Mouse (Mus musculus) stomach, embryonic 16.5 days (tissue): Measurements from ENCODE around the gene Atf5. TPM values are rescaled to one million over a fixed set of nuclear protein-coding genes. Genes with fewer than 3 reads are reported as not detected.

Experiments
- ATAC-seq: fragments of 200-750 bp; cut with Nextera tagmentation; 2 replicates; pipeline ENCODE4 v1.8.0; 2017; ENCODE audit warnings: moderate number of reproducible peaks, moderate TSS enrichment; ENCODE audit not compliant: insufficient read depth, low FRiP score
- H3K27ac ChIP-seq: fragments of 300-500 bp; sonication (generic); 2 replicates; pipeline ENCODE4 v1.5.1; 2014; ENCODE audit warnings: low read length
- H3K27me3 ChIP-seq: fragments of 300-500 bp; sonication (generic); 2 replicates; pipeline ENCODE4 v1.6.1; 2014; ENCODE audit warnings: low read length, control low read depth, mixed read lengths; ENCODE audit not compliant: control insufficient read depth, insufficient read depth
- H3K36me3 ChIP-seq: fragments of 300-500 bp; sonication (generic); 2 replicates; pipeline ENCODE4 v1.6.1; 2014; ENCODE audit warnings: low read length; ENCODE audit not compliant: control insufficient read depth, insufficient read depth
- H3K4me1 ChIP-seq: fragments of 300-500 bp; sonication (generic); 2 replicates; pipeline ENCODE4 v1.6.1; 2014; ENCODE audit warnings: low read length, control low read depth, mixed read lengths; ENCODE audit not compliant: control insufficient read depth, insufficient read depth
- H3K4me2 ChIP-seq: fragments of 300-500 bp; sonication (generic); 2 replicates; pipeline ENCODE4 v1.6.1; 2014; ENCODE audit warnings: low read depth, low read length, mixed read lengths
- H3K4me3 ChIP-seq: fragments of 300-500 bp; sonication (generic); replicated peaks from 2 replicates; pipeline ENCODE4 v1.5.1; 2014; ENCODE audit warnings: mild to moderate bottlenecking, low read length
- H3K9ac ChIP-seq: fragments of 300-500 bp; sonication (generic); 2 replicates; pipeline ENCODE4 v1.6.1; 2014; ENCODE audit warnings: low read length
- H3K9me3 ChIP-seq: fragments of 300-500 bp; sonication (generic); replicated peaks from 2 replicates; pipeline ENCODE4 v1.6.1; 2016; ENCODE audit warnings: low read length, control low read depth; ENCODE audit not compliant: control insufficient read depth
- whole genome bisulfite sequencing: fragments of 180-500 bp; shearing (Covaris S2); extraction: QIAGEN DNeasy Blood & Tissue Kit; methylation state at CpG from one replicate; pipeline ENCODE4 v1.1.7; 2014; 5-methylcytosine and 5-hydroxymethylcytosine counted together
- polyA plus RNA-seq: library from polyadenylated mRNA; unstranded; fragments of >200 nt; fragmentation: Nextera tagmentation; extraction: Ambion mirVana; gene quantifications from 2 replicates; pipeline ENCODE4 v1.2.1, GENCODE M21; 2015

Atf5 gene
- polyA plus RNA-seq, 1 experiment from 2014 or later = 4.6 TPM

DNA sequence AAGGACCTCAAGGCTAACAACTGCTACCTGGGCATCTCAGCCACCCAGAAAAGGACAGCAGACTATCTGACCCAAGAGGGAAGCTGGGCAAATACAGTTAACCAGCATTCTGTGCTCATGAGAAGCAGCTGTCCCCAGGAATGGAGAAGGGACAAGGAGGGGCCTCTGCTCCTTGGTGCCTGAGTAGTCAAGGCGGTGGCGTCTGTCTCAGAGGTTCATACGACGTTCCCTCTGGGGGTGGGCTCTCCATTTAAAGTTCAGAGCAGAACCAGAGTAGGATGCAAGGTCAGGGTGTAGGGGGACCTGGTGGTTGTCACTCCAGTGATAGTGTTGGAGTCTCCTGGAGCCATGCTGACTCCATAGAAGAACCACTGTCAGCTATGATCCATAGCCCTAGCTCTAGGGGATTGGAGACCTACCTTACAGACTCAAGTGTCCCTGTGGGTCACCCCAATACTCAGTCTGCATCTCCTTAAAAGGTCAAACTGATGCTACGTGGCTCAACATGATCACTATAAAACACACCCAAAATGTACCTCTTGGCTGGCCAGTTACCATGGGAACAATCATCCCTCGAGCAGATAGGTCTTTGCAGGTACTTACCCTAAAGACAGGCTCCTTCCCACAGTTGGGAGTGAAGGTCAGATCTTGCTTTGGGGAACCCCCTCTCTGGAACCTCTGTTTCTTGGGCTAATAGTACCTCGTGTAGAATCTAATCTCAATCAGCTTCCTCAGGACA lies 5.5 kb downstream of the Atf5 start:
- 86% methylated on average over 7 of the region's 7 CpGs for WGBS
- 0 out of 2 replicates have a peak, but pooled peaks cover 3% of the 10 kb centered on the region for H3K36me3 ChIP-seq
- no peaks in the 10 kb centered on the region for H3K27me3 ChIP-seq
- ATAC-seq = no peak
- H3K27ac ChIP-seq = no peak overlapping the region
- H3K4me3 ChIP-seq = no peak overlapping the region
- H3K9ac ChIP-seq = no peak overlapping the region
- 0 out of 2 replicates have a peak, but pooled peaks cover 5% of the 10 kb centered on the region for H3K4me1 ChIP-seq
- H3K9me3 ChIP-seq = no peaks in the 10 kb centered on the region
- H3K4me2 ChIP-seq = no peak overlapping the region

DNA sequence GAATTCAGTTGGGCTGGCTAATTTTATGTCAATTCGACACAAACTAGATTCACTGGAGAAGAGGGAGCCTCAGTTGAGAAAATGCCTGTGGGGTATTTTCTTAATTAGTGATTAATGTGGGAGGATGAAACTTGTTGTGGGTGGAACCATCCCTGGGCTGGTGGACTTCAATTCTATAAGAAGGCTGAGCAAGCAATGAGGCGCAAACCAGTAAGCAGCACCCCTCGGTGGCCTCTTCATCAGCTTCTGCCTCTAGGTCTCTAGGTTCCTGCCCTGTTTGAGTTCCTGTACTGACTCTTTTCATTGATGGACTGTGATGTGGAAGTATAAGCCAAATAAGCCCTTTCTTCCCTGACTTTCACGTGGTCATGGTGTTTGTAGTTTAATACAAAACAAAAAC lies 6.1 kb downstream of the Atf5 start:
- Histone ChIP-seq H3K4me1 (0 out of 2 replicates have a peak, but pooled peaks cover 5% of the 10 kb centered on the region), H3K36me3 (0 out of 2 replicates have a peak, but pooled peaks cover 3% of the 10 kb centered on the region), H3K9ac (no peak overlapping the region), H3K4me3 (no peak overlapping the region), H3K4me2 (no peak overlapping the region), H3K27ac (no peak overlapping the region), H3K9me3 (no peaks in the 10 kb centered on the region), H3K27me3 (no peaks in the 10 kb centered on the region)
- no peak for ATAC-seq
- 76% methylated on average over 4 of the region's 4 CpGs for WGBS

GRCm38 (mm10) chr7:44809466-44809865 lies 7.0 kb downstream of the Atf5 start:
- 0 out of 2 replicates have a peak, but pooled peaks cover 3% of the 10 kb centered on the region for H3K36me3 ChIP-seq
- no peak overlapping the region for H3K9ac ChIP-seq
- 95% methylated on average over 3 of the region's 3 CpGs for WGBS
- no peaks in the 10 kb centered on the region for H3K27me3 ChIP-seq
- H3K27ac ChIP-seq = no peak overlapping the region
- no peak overlapping the region for H3K4me2 ChIP-seq
- no peak overlapping the region for H3K4me3 ChIP-seq
- no peak for ATAC-seq
- no peaks in the 10 kb centered on the region for H3K9me3 ChIP-seq
- no peaks in the 10 kb centered on the region for H3K4me1 ChIP-seq

- no peaks in the 10 kb centered on the region for H3K27me3 ChIP-seq
- 73% methylated on average over 2 of the region's 2 CpGs for WGBS
- no peak overlapping the region for H3K9ac ChIP-seq
- no peaks in the 10 kb centered on the region for H3K4me1 ChIP-seq
- H3K4me3 ChIP-seq = no peak overlapping the region
- no peak overlapping the region for H3K4me2 ChIP-seq
- H3K27ac ChIP-seq = no peak overlapping the region
- ATAC-seq = no peak
- no peaks in the 10 kb centered on the region for H3K9me3 ChIP-seq
- H3K36me3 ChIP-seq = 0 out of 2 replicates have a peak, but pooled peaks cover 3% of the 10 kb centered on the region
Measured at GRCm38 (mm10) chr7:44808927-44809326, 7.5 kb downstream of the Atf5 start.

DNA sequence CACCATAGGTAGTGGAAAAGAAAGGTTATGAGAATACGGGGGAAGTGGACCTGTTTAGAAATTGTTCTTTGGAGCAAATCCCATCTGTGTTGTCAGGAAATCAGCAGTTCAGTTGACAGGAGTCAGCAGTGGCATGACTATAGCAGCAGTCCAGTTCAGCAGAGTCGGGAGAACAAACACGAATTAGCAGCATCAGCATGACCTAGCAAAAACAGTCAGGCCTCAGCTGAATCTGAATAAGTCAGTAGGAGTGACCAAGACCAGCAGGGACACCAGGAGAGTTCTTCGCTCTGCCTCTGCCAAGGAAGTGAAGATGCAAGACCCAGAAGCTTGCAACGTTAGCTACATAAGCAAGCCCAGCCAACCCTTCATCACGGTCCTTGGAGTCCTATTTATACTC lies 23.7 kb downstream of the Atf5 start:
- 83% methylated on average over 6 of the region's 6 CpGs for WGBS
- no peak overlapping the region for H3K9ac ChIP-seq
- ATAC-seq = no peak
- H3K27ac ChIP-seq = no peak overlapping the region
- H3K9me3 ChIP-seq = 0 out of 2 replicates have a peak, but pooled peaks cover 4% of the 10 kb centered on the region
- no peak overlapping the region for H3K4me3 ChIP-seq
- H3K4me1 ChIP-seq = no peaks in the 10 kb centered on the region
- no peaks in the 10 kb centered on the region for H3K27me3 ChIP-seq
- H3K4me2 ChIP-seq = no peak overlapping the region
- H3K36me3 ChIP-seq = no peaks in the 10 kb centered on the region

- H3K36me3 ChIP-seq = no peaks in the 10 kb centered on the region
- no peak overlapping the region for H3K9ac ChIP-seq
- no peaks in the 10 kb centered on the region for H3K4me1 ChIP-seq
- 0 out of 2 replicates have a peak, but pooled peaks cover 4% of the 10 kb centered on the region for H3K9me3 ChIP-seq
- H3K4me2 ChIP-seq = no peak overlapping the region
- H3K27ac ChIP-seq = no peak overlapping the region
- no peak overlapping the region for H3K4me3 ChIP-seq
- H3K27me3 ChIP-seq = no peaks in the 10 kb centered on the region
- ATAC-seq = no peak
- 59% methylated on average over 4 of the region's 4 CpGs for WGBS
Measured at GRCm38 (mm10) chr7:44790066-44790465, 26.4 kb downstream of the Atf5 start.

DNA sequence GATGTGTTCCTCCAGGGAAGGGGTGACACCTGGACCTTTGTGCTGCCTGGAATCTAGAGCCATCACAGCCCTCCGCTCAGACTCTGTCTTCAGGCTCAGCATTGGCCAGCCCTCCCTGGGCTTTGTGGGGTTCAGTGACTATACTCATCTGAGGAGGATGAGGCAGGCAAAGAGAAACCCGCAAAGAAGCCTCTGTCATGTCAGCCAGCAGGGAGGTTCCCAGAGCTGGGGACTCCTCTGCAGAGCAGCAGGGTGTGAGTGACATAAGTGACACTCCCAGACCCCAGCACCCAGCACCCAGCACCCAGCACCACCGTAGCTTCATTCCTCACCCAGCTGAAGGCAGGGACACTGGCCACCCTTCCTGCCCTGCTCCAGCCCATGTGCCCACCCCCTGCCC lies 26.9 kb downstream of the Atf5 start:
- Histone ChIP-seq H3K27ac (no peak overlapping the region), H3K4me2 (no peak overlapping the region), H3K9ac (no peak overlapping the region), H3K36me3 (no peaks in the 10 kb centered on the region), H3K27me3 (no peaks in the 10 kb centered on the region), H3K4me3 (no peak overlapping the region), H3K4me1 (no peaks in the 10 kb centered on the region), H3K9me3 (0 out of 2 replicates have a peak, but pooled peaks cover 4% of the 10 kb centered on the region)
- ATAC-seq = no peak
- WGBS = 65% methylated on average over 3 of the region's 3 CpGs

GRCm38 (mm10) chr7:44780101-44780500 lies 36.4 kb downstream of the Atf5 start:
- H3K27ac ChIP-seq = no peak overlapping the region
- no peaks in the 10 kb centered on the region for H3K9me3 ChIP-seq
- WGBS = 82% methylated on average over 8 of the region's 8 CpGs
- no peak for ATAC-seq
- H3K4me1 ChIP-seq = no peaks in the 10 kb centered on the region
- no peak overlapping the region for H3K9ac ChIP-seq
- H3K4me3 ChIP-seq = no peak overlapping the region
- no peaks in the 10 kb centered on the region for H3K36me3 ChIP-seq
- H3K4me2 ChIP-seq = no peak overlapping the region
- no peaks in the 10 kb centered on the region for H3K27me3 ChIP-seq

DNA sequence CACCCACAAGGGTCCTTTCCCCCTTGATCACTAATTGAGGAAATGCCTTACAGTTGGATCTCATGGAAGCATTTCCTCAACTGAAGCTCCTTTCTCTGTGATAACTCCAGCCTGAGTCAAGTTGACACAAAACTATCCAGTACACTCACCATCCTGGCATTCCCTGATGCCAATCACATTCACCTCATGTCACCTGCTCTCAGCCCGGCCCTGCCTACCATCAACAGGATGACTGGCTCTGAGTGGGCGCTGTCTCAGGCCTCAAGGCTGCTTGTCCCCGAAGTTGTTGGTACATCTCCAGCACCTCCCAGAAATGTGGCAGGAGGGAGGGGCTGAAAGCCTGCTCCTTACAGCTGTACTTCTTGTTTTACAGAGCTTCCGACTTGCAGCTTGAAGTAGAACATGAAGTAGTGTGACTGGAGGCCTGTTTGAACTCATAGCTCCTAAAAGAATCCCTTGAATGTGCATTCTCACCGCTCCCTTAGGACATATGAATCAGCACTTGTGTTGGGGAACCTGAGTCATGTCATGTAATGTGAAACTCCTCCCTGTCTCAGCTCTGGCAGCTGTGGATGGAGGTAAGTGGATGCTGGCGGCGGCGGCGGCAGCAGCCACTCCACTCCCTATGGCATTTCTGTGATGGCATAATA lies 39.5 kb downstream of the Atf5 start:
- Histone ChIP-seq H3K9me3 (no peaks in the 10 kb centered on the region), H3K27me3 (no peaks in the 10 kb centered on the region), H3K27ac (no peak overlapping the region), H3K9ac (no peak overlapping the region), H3K4me1 (no peaks in the 10 kb centered on the region), H3K36me3 (no peaks in the 10 kb centered on the region), H3K4me2 (no peak overlapping the region), H3K4me3 (no peak overlapping the region)
- 87% methylated on average over 9 of the region's 9 CpGs for WGBS
- no peak for ATAC-seq
